Mouse (Mus musculus): Measurements from ENCODE around the gene Kdr.

DNA sequence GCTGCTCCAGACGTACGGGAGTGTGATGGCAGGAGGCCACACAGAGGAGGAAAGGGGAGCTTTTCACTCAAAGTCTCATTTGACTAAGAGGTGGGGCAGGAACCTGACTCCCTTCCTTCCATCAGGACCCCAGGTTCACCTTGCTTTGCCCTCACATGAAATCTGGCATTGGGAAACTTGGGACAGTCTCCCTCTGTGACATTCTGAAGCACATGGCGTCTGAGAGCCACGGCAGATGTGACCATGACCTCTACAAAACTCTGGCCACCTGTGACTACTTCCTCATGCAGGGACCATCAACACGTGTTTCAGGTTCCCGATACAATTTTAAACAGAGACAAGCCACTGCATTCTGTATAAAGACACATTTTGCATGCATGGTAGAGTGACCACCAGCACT is 44.2 kb upstream of the Kdr start:
- no peak for TF ChIP-seq CTCF (IDR thresholded peaks at IDR 0.05; ENCODE audit: borderline replicate concordance, insufficient read depth, low read depth, low read length)
- TF ChIP-seq POLR2A (IDR thresholded peaks at IDR 0.05; ENCODE audit: borderline replicate concordance, insufficient read depth, low read length) = no peak

Data from cerebellum, adult 2 months (tissue).